13 mouse cellular contexts compared by ENCODE assay signal in genomic region chr17:57231321-57231771, GRCm38 (mm10). TPM values are rescaled to one million over a fixed set of nuclear protein-coding genes. Genes with fewer than 3 reads are reported as not detected.
A peak's percentile ranks its signal among the peaks of the same experiment; 100 is the strongest.
DNase-seq lines count a peak whose midpoint lies in the region; ATAC-seq and TF ChIP-seq lines count a peak whose summit lies in the region.
"Had no signal": no experiment of that assay in that cellular context is flagged by ENCODE, and none has a peak within 500 bp of the region (broad histone marks: within the 10 kb centered on the region; RNA-seq: fewer than 3 reads in every experiment).

No protein-coding gene starts in this region.

- no peak overlapping the region for H3K27ac ChIP-seq in kidney, embryonic 16.5 days (ENCODE audit: low read length)
- peak overlapping the region; percentile 7; the same call in 1 of the 2 replicates for H3K27ac ChIP-seq in bone marrow, adult 2 months (ENCODE audit: control insufficient read depth, insufficient read depth, low read depth, low read length, poor library complexity)
- peak overlapping the region; percentile 46 for H3K27ac ChIP-seq in intestine, postnatal 0 days (ENCODE audit: low read depth, low read length)
- H3K27ac ChIP-seq: embryonic facial prominence, embryonic 10.5 days; forebrain, embryonic 13.5 days; layer of hippocampus, adult 2 months had no signal

- intact Hi-C loops in left cerebral cortex, postnatal 4 days (cut with DNase I) = no loop called here

- 0 out of 2 replicates have a peak, but pooled peaks cover 5% of the 10 kb centered on the region for H3K4me1 ChIP-seq in kidney, embryonic 16.5 days (ENCODE audit: insufficient read depth, low read length)
- peaks cover 9% of the 10 kb centered on the region for H3K4me1 ChIP-seq in bone marrow, adult 2 months (ENCODE audit: control insufficient read depth, insufficient read depth, low read length)
- peaks cover 6% of the 10 kb centered on the region; the same call in 1 of the 2 replicates for H3K4me1 ChIP-seq in intestine, postnatal 0 days (replicated peaks; ENCODE audit: control insufficient read depth, insufficient read depth, low read length)
- H3K4me1 ChIP-seq: forebrain, embryonic 13.5 days had no signal

- peak; percentile 47 for DNase-seq in kidney, adult 9 months
- peak; percentile 38 for DNase-seq in lung, postnatal 25 days (ENCODE audit: low spot score)
- no peak for DNase-seq in cerebellum, postnatal 36 days
- no peak for DNase-seq in left cerebral cortex, postnatal 4 days
- no peak for DNase-seq in cerebellum, adult 8-10 months

- H3K9ac ChIP-seq in kidney, embryonic 16.5 days (replicated peaks; ENCODE audit: low read length) = no peak overlapping the region
- H3K9ac ChIP-seq in intestine, postnatal 0 days (ENCODE audit: low read depth, low read length) = no peak overlapping the region
- H3K9ac ChIP-seq: forebrain, embryonic 13.5 days had no signal

- no peaks in the 10 kb centered on the region for H3K27me3 ChIP-seq in kidney, embryonic 16.5 days (ENCODE audit: insufficient read depth, low read length)
- no peaks in the 10 kb centered on the region for H3K27me3 ChIP-seq in intestine, postnatal 0 days (replicated peaks; ENCODE audit: control insufficient read depth, insufficient read depth, low read length)
- H3K27me3 ChIP-seq: forebrain, embryonic 13.5 days had no signal

- no peak overlapping the region for H3K4me3 ChIP-seq in kidney, embryonic 16.5 days (ENCODE audit: low read length)
- no peak overlapping the region for H3K4me3 ChIP-seq in bone marrow, adult 2 months (replicated peaks; ENCODE audit: control insufficient read depth, low read depth, low read length)
- H3K4me3 ChIP-seq in intestine, postnatal 0 days (ENCODE audit: low read depth, low read length) = no peak overlapping the region
- H3K4me3 ChIP-seq: embryonic facial prominence, embryonic 10.5 days; forebrain, embryonic 13.5 days; layer of hippocampus, adult 2 months had no signal

- no peak for TF ChIP-seq POLR2A in bone marrow, adult 2 months (IDR thresholded peaks at IDR 0.05; ENCODE audit: borderline replicate concordance, control insufficient read depth, low read depth, low read length)

- no peak for TF ChIP-seq CTCF in bone marrow, adult 2 months (IDR thresholded peaks at IDR 0.05; ENCODE audit: control insufficient read depth, insufficient read depth, low read length)
- no peak for TF ChIP-seq CTCF in intestine, postnatal 0 days (IDR thresholded peaks at IDR 0.05; ENCODE audit: low read depth)

- no peak for ATAC-seq in kidney, embryonic 16.5 days (ENCODE audit: low FRiP score, low TSS enrichment)
- peak; percentile 22; the same call in 1 of the 2 replicates for ATAC-seq in intestine, postnatal 0 days
- ATAC-seq: forebrain, embryonic 13.5 days had no signal

- H3K9me3 ChIP-seq in kidney, embryonic 16.5 days (ENCODE audit: low read length) = no peaks in the 10 kb centered on the region
- no peaks in the 10 kb centered on the region for H3K9me3 ChIP-seq in intestine, postnatal 0 days (ENCODE audit: control insufficient read depth)
- H3K9me3 ChIP-seq: embryonic facial prominence, embryonic 10.5 days; forebrain, embryonic 13.5 days had no signal

- no peak overlapping the region for H3K4me2 ChIP-seq in kidney, embryonic 16.5 days (replicated peaks; ENCODE audit: low read depth, low read length)
- H3K4me2 ChIP-seq in intestine, postnatal 0 days (replicated peaks; ENCODE audit: low read depth) = no peak overlapping the region
- H3K4me2 ChIP-seq: forebrain, embryonic 13.5 days had no signal

- H3K36me3 ChIP-seq in kidney, embryonic 16.5 days (ENCODE audit: insufficient read depth, low read length) = peaks cover 20% of the 10 kb centered on the region
- peaks cover 16% of the 10 kb centered on the region for H3K36me3 ChIP-seq in intestine, postnatal 0 days (ENCODE audit: control insufficient read depth, insufficient read depth)

RNA-seq across cellular contexts. Expression of gene C3, which starts 3.4 kb away (rescaled TPM):
- 1.1 and 2.4 TPM in 2 replicates for polyA plus RNA-seq in kidney, embryonic 16.5 days (2015; fragmentation: Nextera tagmentation; extraction: Ambion mirVana)
- polyA plus RNA-seq in bone marrow, adult 2 months (2011; ENCODE audit: insufficient read depth, insufficient read length, low replicate concordance, missing spikeins) = 68.1 and 221 TPM in 2 replicates
- 19.5 TPM in 2 replicates for polyA plus RNA-seq in intestine, postnatal 0 days (2015; fragmentation: Nextera tagmentation; extraction: Ambion mirVana)
- 1 to 10 TPM in 1 of 2 experiments, under 1 TPM in 1; 0.46 to 1.2 TPM for total RNA-seq in left cerebral cortex, postnatal 4 days (2021)

RNA-seq across cellular contexts. Expression of gene Gpr108, which starts 16.9 kb away (rescaled TPM):
- polyA plus RNA-seq in kidney, embryonic 16.5 days (2015; fragmentation: Nextera tagmentation; extraction: Ambion mirVana) = 39.0 and 42.8 TPM in 2 replicates
- 15.7 and 37.5 TPM in 2 replicates for polyA plus RNA-seq in bone marrow, adult 2 months (2011; ENCODE audit: insufficient read depth, insufficient read length, low replicate concordance, missing spikeins)
- polyA plus RNA-seq in intestine, postnatal 0 days (2015; fragmentation: Nextera tagmentation; extraction: Ambion mirVana) = 14.7 and 16.2 TPM in 2 replicates
- total RNA-seq in left cerebral cortex, postnatal 4 days (2021) = 10 to 100 TPM; 11.7 to 12.6 TPM

RNA-seq across cellular contexts. Expression of gene Trip10, which starts 17.9 kb away (rescaled TPM):
- 52.6 and 55.0 TPM in 2 replicates for polyA plus RNA-seq in kidney, embryonic 16.5 days (2015; fragmentation: Nextera tagmentation; extraction: Ambion mirVana)
- 7.0 and 15.4 TPM in 2 replicates for polyA plus RNA-seq in bone marrow, adult 2 months (2011; ENCODE audit: insufficient read depth, insufficient read length, low replicate concordance, missing spikeins)
- 26.3 and 31.6 TPM in 2 replicates for polyA plus RNA-seq in intestine, postnatal 0 days (2015; fragmentation: Nextera tagmentation; extraction: Ambion mirVana)
- total RNA-seq in left cerebral cortex, postnatal 4 days (2021) = 1 to 10 TPM; 5.1 to 6.1 TPM

RNA-seq across cellular contexts. Expression of gene Tnfsf14, which starts 37.4 kb away (rescaled TPM):
- polyA plus RNA-seq in kidney, embryonic 16.5 days (2015; fragmentation: Nextera tagmentation; extraction: Ambion mirVana) = 0.09 and 0.19 TPM in 2 replicates
- polyA plus RNA-seq in bone marrow, adult 2 months (2011; ENCODE audit: insufficient read depth, insufficient read length, low replicate concordance, missing spikeins) = 7.0 and 12.8 TPM in 2 replicates
- polyA plus RNA-seq in intestine, postnatal 0 days (2015; fragmentation: Nextera tagmentation; extraction: Ambion mirVana) = 0.10 and 0.12 TPM in 2 replicates
- not detected for total RNA-seq in left cerebral cortex, postnatal 4 days (2021)
- total RNA-seq: layer of hippocampus, adult 2 months; midbrain, postnatal 0 days had no signal
- polyA plus RNA-seq: embryonic facial prominence, embryonic 10.5 days; forebrain, embryonic 13.5 days; heart, embryonic 14.5 days; midbrain, postnatal 0 days had no signal

RNA-seq across cellular contexts. Expression of gene Vav1, which starts 47.6 kb away (rescaled TPM):
- 1.4 and 2.0 TPM in 2 replicates for polyA plus RNA-seq in kidney, embryonic 16.5 days (2015; fragmentation: Nextera tagmentation; extraction: Ambion mirVana)
- 67.9 and 112 TPM in 2 replicates for polyA plus RNA-seq in bone marrow, adult 2 months (2011; ENCODE audit: insufficient read depth, insufficient read length, low replicate concordance, missing spikeins)
- polyA plus RNA-seq in intestine, postnatal 0 days (2015; fragmentation: Nextera tagmentation; extraction: Ambion mirVana) = 1.1 and 1.5 TPM in 2 replicates
- total RNA-seq in left cerebral cortex, postnatal 4 days (2021) = 1 to 10 TPM; 2.1 to 2.3 TPM

Comparison
In these comparisons a context has a peak if more than half of its experiments do, and no peak if none do; other contexts are left out.
1. DNase-seq: peak in kidney, adult 9 months (single experiment) and lung, postnatal 25 days (single experiment); none in cerebellum, postnatal 36 days (0 of 2), left cerebral cortex, postnatal 4 days (single experiment) and cerebellum, adult 8-10 months (single experiment).